Mouse (Mus musculus) telencephalon, adult 2 months (tissue): ENCODE measurements around the gene Ltb4r1.
A peak's percentile ranks its signal among the peaks of the same experiment; 100 is the strongest.

ENCODE experiments used
- DNase-seq: peaks from one replicate; pipeline ENCODE4 v3.0.0-alpha.2; 2011; ENCODE audit warnings: low read depth, low spot score

The Ltb4r1 gene

DNA sequence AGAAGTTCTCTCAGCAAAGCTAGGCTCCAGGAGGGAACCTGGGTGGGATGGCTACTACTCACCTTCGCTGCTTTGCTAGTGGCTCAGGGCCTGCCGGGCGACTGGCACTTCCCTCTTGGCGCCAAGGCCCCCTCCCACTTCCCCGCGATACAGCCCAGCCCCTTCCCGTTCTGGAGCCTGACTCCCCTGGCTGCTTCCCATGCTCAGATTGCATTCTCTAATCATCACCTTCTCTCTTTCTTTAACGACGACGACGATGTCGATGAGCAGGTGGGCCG lies 18.1 kb downstream of the Ltb4r1 start, which contains the start of gene Adcy4:
TSS of gene Adcy4 (minus strand) at position 138 of the 278 bp plus-strand sequence.
- no peak for DNase-seq

DNA sequence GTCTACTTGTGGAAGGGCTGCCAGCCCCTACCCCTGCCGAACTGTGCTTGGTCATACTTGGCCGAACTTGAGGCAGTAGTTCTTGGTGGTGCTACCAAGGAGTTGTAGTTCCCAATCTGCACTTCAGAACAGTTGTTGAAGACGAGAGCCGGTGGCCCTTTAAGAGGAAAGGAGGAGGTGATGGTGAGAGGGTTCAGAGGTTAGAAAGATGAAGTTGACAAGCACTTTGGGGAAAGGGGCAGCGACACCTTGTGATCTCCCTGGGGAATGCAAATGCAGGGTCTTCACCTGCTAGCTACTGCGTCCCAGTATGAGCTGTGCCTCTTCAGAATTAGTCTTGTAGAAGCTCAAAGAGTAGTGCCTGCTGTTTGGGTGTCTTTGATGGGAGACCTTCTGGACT lies 19.4 kb downstream of the Ltb4r1 start:
- DNase-seq: no peak

- DNase-seq: no peak
These were observed 22.0 kb downstream of the Ltb4r1 start for GRCm38 (mm10) chr14:55787731-55788130.

DNA sequence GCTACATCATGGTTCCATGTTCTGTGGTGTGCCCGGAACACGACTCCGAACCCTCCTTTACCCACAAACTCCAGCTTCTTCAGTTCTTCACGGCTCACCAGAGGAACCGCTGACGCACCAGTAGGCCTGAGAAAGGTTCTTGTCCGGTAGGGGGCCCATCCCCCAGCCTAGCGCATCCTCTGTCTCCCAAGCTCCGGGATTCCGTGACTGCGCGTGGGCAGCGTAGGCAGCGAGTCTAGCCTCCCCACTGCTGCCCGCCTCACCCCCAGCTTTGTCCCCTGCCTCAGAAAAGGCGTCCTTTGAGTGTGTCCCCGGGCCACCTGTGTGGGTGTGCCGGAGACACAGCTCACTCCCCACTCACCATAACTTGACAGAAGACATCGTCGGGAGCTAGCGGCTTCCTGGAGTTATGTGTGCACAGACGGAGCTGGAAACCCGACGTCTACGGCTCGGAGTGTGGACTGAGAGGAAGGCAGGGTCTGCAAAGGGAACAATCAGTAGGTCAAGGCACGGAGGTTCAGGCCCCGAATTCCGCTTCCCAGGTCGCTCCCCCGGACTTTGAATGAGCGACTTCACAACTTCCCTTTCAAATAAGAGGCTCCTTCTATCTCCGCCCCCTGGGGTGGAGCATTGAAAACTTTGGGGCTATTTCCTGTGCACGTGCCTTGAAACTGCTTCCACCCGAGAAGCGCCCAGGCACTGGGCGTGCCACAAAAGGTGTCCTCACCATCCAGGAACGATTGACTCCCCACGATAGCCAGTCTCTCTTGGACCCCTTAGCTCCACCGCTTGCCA lies 22.7 kb downstream of the Ltb4r1 start, which contains the start of gene Ripk3:
TSS of gene Ripk3 (minus strand) at position 610 of the 795 bp plus-strand sequence.
- DNase-seq: no peak

DNA sequence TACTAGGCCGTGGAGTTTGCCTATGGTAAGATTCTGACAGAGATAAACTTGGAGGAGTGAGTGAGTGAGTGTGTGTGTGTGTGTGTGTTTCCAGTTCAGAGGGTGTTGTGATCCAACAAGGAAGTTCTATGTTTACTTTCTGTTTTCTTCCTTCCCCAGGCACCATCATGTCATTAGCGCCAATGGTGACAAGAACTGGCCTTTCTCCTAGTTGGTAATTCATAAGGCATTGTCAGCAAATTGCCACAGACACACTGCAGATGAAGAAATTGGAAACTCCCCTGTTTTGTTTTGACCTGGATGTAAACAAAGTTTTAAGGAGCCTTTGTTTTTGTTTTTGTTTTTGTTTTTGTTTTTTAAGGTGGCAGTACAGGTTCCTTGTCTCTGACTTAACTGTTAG lies 27.7 kb downstream of the Ltb4r1 start:
- no peak for DNase-seq

DNA sequence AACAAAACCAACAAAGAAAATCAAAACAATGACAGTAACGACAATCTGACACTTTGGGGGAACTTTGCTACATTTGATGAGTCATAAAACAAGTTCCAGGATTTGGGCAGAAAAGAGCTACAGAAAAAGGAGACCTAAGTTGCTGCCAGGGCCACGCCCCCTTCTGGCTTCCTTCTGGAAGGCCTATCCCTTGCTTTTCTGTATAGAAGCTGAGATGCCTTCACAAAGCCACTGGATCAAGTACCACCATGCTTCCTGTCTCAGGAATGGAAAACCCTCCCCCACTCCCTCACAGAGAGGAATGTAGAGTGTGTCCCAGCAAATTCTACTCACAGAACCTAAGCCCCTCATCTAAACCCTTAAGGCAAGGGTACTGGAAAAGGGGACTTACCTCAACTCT lies 28.2 kb downstream of the Ltb4r1 start:
- DNase-seq: no peak

GRCm38 (mm10) chr14:55795380-55796163 lies 29.8 kb downstream of the Ltb4r1 start:
- no peak for DNase-seq

GRCm38 (mm10) chr14:55814885-55815284 lies 49.1 kb downstream of the Ltb4r1 start:
- DNase-seq: peak; percentile 21

- no peak for DNase-seq
These were observed 49.6 kb downstream of the Ltb4r1 start for GRCm38 (mm10) chr14:55815310-55815751.
